Mouse (Mus musculus): ENCODE results near the gene Gm973.

- TF ChIP-seq POLR2A (IDR thresholded peaks at IDR 0.05; ENCODE audit: borderline replicate concordance, insufficient read depth, low read length) (no peak), CTCF (IDR thresholded peaks at IDR 0.05; ENCODE audit: borderline replicate concordance, insufficient read depth, low read depth, low read length) (peak; percentile 85)
These were observed 68.8 kb downstream of the Gm973 start for GRCm38 (mm10) chr1:59584656-59585410.

All from cerebellum, adult 2 months (tissue).